Mouse (Mus musculus) heart, adult 2 months (tissue): ENCODE results near the gene Cyp2d11. TPM values are rescaled to one million over a fixed set of nuclear protein-coding genes. Genes with fewer than 3 reads are reported as not detected.
A peak's percentile ranks its signal among the peaks of the same experiment; 100 is the strongest.

Experiments
- DNase-seq, 2 experiments: peaks; one replicate each; pipeline ENCODE4 v3.0.0; 2021
- H3K27ac ChIP-seq: fragments of 200-600 bp; 2 replicates; pipeline ENCODE4 v1.8.1; 2022
- H3K27me3 ChIP-seq: fragments of 200-500 bp; 2 replicates; pipeline ENCODE4 v1.6.1; 2012; ENCODE audit warnings: mild to moderate bottlenecking, low read length, inconsistent platforms, mixed read lengths; ENCODE audit not compliant: control insufficient read depth, insufficient read depth
- H3K36me3 ChIP-seq: fragments of 200-500 bp; 2 replicates; pipeline ENCODE4 v1.6.1; 2012; ENCODE audit warnings: low read length, inconsistent platforms; ENCODE audit not compliant: control insufficient read depth, insufficient read depth
- H3K4me1 ChIP-seq: fragments of 200-500 bp; 2 replicates; pipeline ENCODE4 v1.6.1; 2011; ENCODE audit warnings: low read length; ENCODE audit not compliant: control insufficient read depth, insufficient read depth
- H3K4me3 ChIP-seq: fragments of 200-600 bp; 2 replicates; pipeline ENCODE4 v1.8.1; 2022
- H3K79me2 ChIP-seq: fragments of 200-500 bp; replicated peaks from 2 replicates; pipeline ENCODE4 v1.6.1; 2012; ENCODE audit warnings: mild to moderate bottlenecking, inconsistent platforms, low read length, moderate library complexity, mixed read lengths; ENCODE audit not compliant: control insufficient read depth, insufficient read depth
- H3K9ac ChIP-seq: fragments of 200-500 bp; 2 replicates; pipeline ENCODE4 v1.6.1; 2012; ENCODE audit warnings: low read depth, mild to moderate bottlenecking, control low read depth, inconsistent platforms, low read length, mixed read lengths
- CTCF ChIP-seq: fragments of 200-600 bp; IDR thresholded peaks from 2 replicates; pipeline ENCODE4 v1.8.1; 2022; ENCODE audit warnings: antibody characterized with exemption, mild to moderate bottlenecking, moderate library complexity
- EP300 ChIP-seq: fragments of 200-500 bp; IDR thresholded peaks from 2 replicates; pipeline ENCODE4 v1.6.1; 2011; ENCODE audit warnings: low read depth, low read length, control low read depth; ENCODE audit not compliant: insufficient read depth
- POLR2A ChIP-seq: fragments of 200-500 bp; IDR thresholded peaks from 2 replicates; pipeline ENCODE4 v1.6.1; 2011; ENCODE audit warnings: mild to moderate bottlenecking, low read depth, low read length, control low read depth; ENCODE audit not compliant: insufficient read depth
- WGBS: fragments of 180-500 bp; shearing (Covaris S2); methylation state at CpG from one replicate; pipeline ENCODE4 v1.1.7; 2018; 5-methylcytosine and 5-hydroxymethylcytosine counted together
- intact Hi-C: fragments of 180-260 bp; cut with DNase I; formaldehyde crosslinking; loops from one replicate; pipeline ENCODE4 v1.15.1; 2025
- polyA plus RNA-seq: library from polyadenylated mRNA; depleted of rRNA; stranded (reverse); fragments of >200 nt; gene quantifications from 2 replicates; pipeline ENCODE4 v1.2.3, GENCODE M21; 2012
- total RNA-seq, 2 experiments: library from RNA; stranded (reverse); gene quantifications; 2 replicates each; pipeline ENCODE4 v1.2.3; 2021

Gene Cyp2d11
- total and polyA plus RNA-seq, 3 experiments: 0.18 TPM; not detected in 2

- Histone ChIP-seq H3K36me3 (peaks cover 7% of the 10 kb centered on the region), H3K4me3 (no peak overlapping the region), H3K4me1 (peaks cover 20% of the 10 kb centered on the region), H3K27ac (no peak overlapping the region), H3K27me3 (no peaks in the 10 kb centered on the region), H3K79me2 (peaks cover 8% of the 10 kb centered on the region), H3K9ac (no peak overlapping the region)
- TF ChIP-seq CTCF (no peak), EP300 (no peak), POLR2A (0 out of 2 replicates have a peak, but pooled peaks have one; percentile 30)
- WGBS: 77% methylated on average over 4 of the region's 4 CpGs
- no peak for DNase-seq
- intact Hi-C loops: no loop called here
These were observed 43.5 kb downstream of the Cyp2d11 start for GRCm38 (mm10) chr15:82350349-82350748.

GRCm38 (mm10) chr15:82348999-82349341 is 44.9 kb downstream of the Cyp2d11 start:
- Histone ChIP-seq H3K79me2 (peaks cover 8% of the 10 kb centered on the region), H3K4me1 (peaks cover 19% of the 10 kb centered on the region), H3K27me3 (no peaks in the 10 kb centered on the region), H3K27ac (no peak overlapping the region), H3K36me3 (peaks cover 7% of the 10 kb centered on the region), H3K4me3 (no peak overlapping the region), H3K9ac (no peak overlapping the region)
- TF ChIP-seq EP300 (no peak), POLR2A (no peak), CTCF (no peak)
- WGBS: 80% methylated on average over 2 of the region's 2 CpGs
- intact Hi-C loops: loop anchor here (5.0 kb wide), 1 partner anchor 202 kb away; the partner anchor contains the start of gene Srebf2
- no peak for DNase-seq

GRCm38 (mm10) chr15:82348258-82348998 is 45.4 kb downstream of the Cyp2d11 start:
- 79% methylated on average over 8 of the region's 8 CpGs for WGBS

GRCm38 (mm10) chr15:82347852-82348251 is 46.0 kb downstream of the Cyp2d11 start:
- Histone ChIP-seq H3K36me3 (peaks cover 7% of the 10 kb centered on the region), H3K27ac (no peak overlapping the region), H3K4me1 (peaks cover 17% of the 10 kb centered on the region), H3K27me3 (no peaks in the 10 kb centered on the region), H3K79me2 (peaks cover 7% of the 10 kb centered on the region; the same call in 1 of the 2 replicates), H3K4me3 (no peak overlapping the region), H3K9ac (no peak overlapping the region)
- 93% methylated on average over 12 of the region's 12 CpGs for WGBS
- TF ChIP-seq POLR2A (no peak), CTCF (no peak), EP300 (no peak)
- intact Hi-C loops: loop anchor here (5.0 kb wide), 1 partner anchor 201 kb away; the partner anchor contains the start of gene Srebf2
- no peak for DNase-seq

More at GRCm38 (mm10) chr15:82348258-82348998, 45.4 kb downstream of the Cyp2d11 start:
- Histone ChIP-seq H3K9ac (no peak overlapping the region), H3K27me3 (no peaks in the 10 kb centered on the region), H3K79me2 (peaks cover 7% of the 10 kb centered on the region; the same call in 1 of the 2 replicates), H3K4me1 (peaks cover 19% of the 10 kb centered on the region), H3K27ac (no peak overlapping the region), H3K4me3 (no peak overlapping the region), H3K36me3 (peaks cover 7% of the 10 kb centered on the region)
- TF ChIP-seq CTCF (no peak), POLR2A (no peak), EP300 (no peak)
- intact Hi-C loops: loop anchor here (5.0 kb wide), 1 partner anchor 201 kb away; the partner anchor contains the start of gene Srebf2
- no peak for DNase-seq

- no peak for DNase-seq
- TF ChIP-seq POLR2A (no peak), CTCF (no peak), EP300 (no peak)
- peak overlapping the region; percentile 100 for H3K27ac ChIP-seq
- H3K4me3 ChIP-seq: peak overlapping the region; percentile 65; the same call in 1 of the 2 replicates
- H3K79me2 ChIP-seq: peaks cover 7% of the 10 kb centered on the region; the same call in 1 of the 2 replicates
- no peaks in the 10 kb centered on the region for H3K27me3 ChIP-seq
- peaks cover 17% of the 10 kb centered on the region for H3K4me1 ChIP-seq
- intact Hi-C loops: loop anchor here (5.0 kb wide), 1 partner anchor 200 kb away; the partner anchor contains the start of gene Srebf2
- WGBS: 59% methylated on average over 4 of the region's 4 CpGs
- peaks cover 7% of the 10 kb centered on the region for H3K36me3 ChIP-seq
- H3K9ac ChIP-seq: peak overlapping the region; percentile 28; the same call in 1 of the 2 replicates
These were observed 46.5 kb downstream of the Cyp2d11 start for GRCm38 (mm10) chr15:82347303-82347676.

GRCm38 (mm10) chr15:82346580-82347302 is 47.1 kb downstream of the Cyp2d11 start:
- intact Hi-C loops: loop anchor here (5.0 kb wide), 1 partner anchor 199 kb away; the partner anchor contains the start of gene Srebf2

More at GRCm38 (mm10) chr15:82346580-82347302, 47.1 kb downstream of the Cyp2d11 start:
- H3K27ac ChIP-seq: peak overlapping the region; percentile 100
- peaks cover 15% of the 10 kb centered on the region for H3K4me1 ChIP-seq
- peaks cover 7% of the 10 kb centered on the region; the same call in 1 of the 2 replicates for H3K36me3 ChIP-seq
- no peaks in the 10 kb centered on the region for H3K27me3 ChIP-seq
- no peak for TF ChIP-seq EP300
- TF ChIP-seq CTCF: peak; percentile 23; the same call in 1 of the 2 replicates
- H3K4me3 ChIP-seq: peak overlapping the region; percentile 65
- DNase-seq: no peak
- H3K79me2 ChIP-seq: peaks cover 7% of the 10 kb centered on the region; the same call in 1 of the 2 replicates
- peak overlapping the region; percentile 69 for H3K9ac ChIP-seq
- 17% methylated on average over 14 of the region's 14 CpGs for WGBS
